Mouse (Mus musculus) cerebellum, adult 2 months (tissue): ENCODE results near the gene Cdkn1c. TPM values are rescaled to one million over a fixed set of nuclear protein-coding genes. Genes with fewer than 3 reads are reported as not detected.

Experiments
- DNase-seq, 2 experiments: peaks; one replicate each; pipeline ENCODE4 v3.0.0; 2021
- H3K27ac ChIP-seq: fragments of 200-500 bp; 2 replicates; pipeline ENCODE4 v1.5.1; 2012; ENCODE audit warnings: low read length, control low read depth, inconsistent platforms; ENCODE audit not compliant: insufficient read depth
- H3K27me3 ChIP-seq: fragments of 200-500 bp; 2 replicates; pipeline ENCODE4 v1.6.1; 2012; ENCODE audit warnings: inconsistent platforms, mild to moderate bottlenecking, low read length, moderate library complexity; ENCODE audit not compliant: control insufficient read depth, insufficient read depth
- H3K4me1 ChIP-seq: fragments of 200-500 bp; 2 replicates; pipeline ENCODE4 v1.6.1; 2011; ENCODE audit warnings: low read length; ENCODE audit not compliant: control insufficient read depth, insufficient read depth
- H3K4me3 ChIP-seq: fragments of 200-500 bp; replicated peaks from 2 replicates; pipeline ENCODE3; 2011; ENCODE audit warnings: mild to moderate bottlenecking, low read depth, low read length, control low read depth; ENCODE audit not compliant: insufficient read depth
- CTCF ChIP-seq: fragments of 200-500 bp; IDR thresholded peaks from 2 replicates; pipeline ENCODE4 v1.5.1; 2011; ENCODE audit warnings: low read depth, mild to moderate bottlenecking, control low read depth, low read length, moderate library complexity, borderline replicate concordance; ENCODE audit not compliant: insufficient read depth
- POLR2A ChIP-seq: fragments of 200-500 bp; IDR thresholded peaks from 2 replicates; pipeline ENCODE4 v1.6.1; 2011; ENCODE audit warnings: low read length, control low read depth, borderline replicate concordance; ENCODE audit not compliant: insufficient read depth
- WGBS: fragments of 180-500 bp; shearing (Covaris S2); methylation state at CpG from one replicate; pipeline ENCODE4 v1.1.7; 2018; 5-methylcytosine and 5-hydroxymethylcytosine counted together
- polyA plus RNA-seq: library from polyadenylated mRNA; depleted of rRNA; stranded (reverse); fragments of >200 nt; gene quantifications from 2 replicates; pipeline ENCODE4 v1.2.3, GENCODE M21; 2012; rRNA removed

Gene Cdkn1c
- polyA plus RNA-seq, 1 experiment, result 8.2 TPM

DNA sequence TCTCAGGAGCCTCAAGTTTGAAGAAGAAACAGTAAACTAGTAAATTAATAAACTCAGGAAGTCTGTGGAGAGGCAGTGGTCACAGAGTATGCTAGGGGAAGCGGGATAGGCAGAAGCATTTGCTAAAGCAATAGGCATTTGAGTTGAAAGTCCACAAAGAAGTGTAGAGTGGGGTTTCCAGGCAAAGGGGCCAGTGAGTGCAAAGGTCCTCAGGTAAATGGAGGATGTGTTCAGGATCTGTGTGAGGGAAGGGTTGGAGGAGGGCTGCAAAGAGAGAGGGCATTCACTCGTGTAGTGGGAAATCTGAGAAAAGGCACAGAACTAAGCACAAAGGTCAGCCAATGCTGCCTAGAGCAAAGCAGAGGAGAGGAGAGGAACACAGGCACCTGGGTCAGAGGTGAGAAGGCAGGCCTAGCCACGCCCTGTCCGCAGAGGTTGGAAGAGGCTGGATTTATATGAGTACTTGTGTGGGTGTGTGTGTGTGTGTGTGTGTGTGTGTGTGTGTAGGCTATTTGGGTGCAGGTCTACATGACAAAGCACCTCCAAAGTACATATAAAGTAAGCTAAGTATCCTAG is 41.2 kb downstream of the Cdkn1c start:
- Histone ChIP-seq H3K27ac (no peak overlapping the region), H3K27me3 (no peaks in the 10 kb centered on the region; the same call in 1 of the 2 replicates), H3K4me1 (no peaks in the 10 kb centered on the region; the same call in 1 of the 2 replicates), H3K4me3 (no peak overlapping the region)
- TF ChIP-seq CTCF, result no peak
- no peak for TF ChIP-seq POLR2A
- no peak for DNase-seq
- WGBS, result 97% methylated on average over 4 of the region's 4 CpGs

- no peak for TF ChIP-seq POLR2A
- no peak for TF ChIP-seq CTCF
- no peak overlapping the region for H3K4me3 ChIP-seq
- no peak overlapping the region for H3K27ac ChIP-seq
- 86% methylated on average over 5 of the region's 5 CpGs for WGBS
- no peaks in the 10 kb centered on the region for H3K4me1 ChIP-seq
- DNase-seq, result no peak
- H3K27me3 ChIP-seq, result no peaks in the 10 kb centered on the region; the same call in 1 of the 2 replicates
Observed at GRCm38 (mm10) chr7:143417875-143418274, 43.0 kb downstream of the Cdkn1c start.

DNA sequence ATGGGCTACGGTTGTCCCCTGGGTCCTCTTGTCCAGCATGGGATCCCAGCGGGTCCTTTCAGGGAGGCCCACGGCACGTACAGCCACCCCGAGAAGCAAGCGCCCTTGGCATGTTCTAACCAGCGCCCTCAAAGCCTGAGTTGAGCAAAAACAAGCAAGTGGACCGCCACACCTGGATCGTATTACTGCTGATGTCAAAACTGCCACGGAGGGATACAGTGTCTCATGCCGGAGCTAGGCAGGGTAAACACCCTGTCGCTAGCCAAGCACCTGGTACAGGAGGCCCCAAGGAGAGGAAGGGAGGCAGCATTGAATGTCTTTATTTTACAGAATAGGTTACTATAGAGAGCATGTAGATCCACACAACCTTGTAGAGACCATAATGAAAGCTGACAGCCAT is 44.4 kb downstream of the Cdkn1c start:
- no peak for DNase-seq
- Histone ChIP-seq H3K4me3 (no peak overlapping the region), H3K27ac (no peak overlapping the region), H3K27me3 (no peaks in the 10 kb centered on the region), H3K4me1 (no peaks in the 10 kb centered on the region)
- WGBS, result 92% methylated on average over 12 of the region's 12 CpGs
- no peak for TF ChIP-seq CTCF
- TF ChIP-seq POLR2A, result no peak

- 78% methylated on average over 4 of the region's 4 CpGs for WGBS
- no peak overlapping the region for H3K4me3 ChIP-seq
- H3K4me1 ChIP-seq, result no peaks in the 10 kb centered on the region
- no peak for TF ChIP-seq CTCF
- TF ChIP-seq POLR2A, result no peak
- no peak overlapping the region for H3K27ac ChIP-seq
- no peak for DNase-seq
- no peaks in the 10 kb centered on the region; the same call in 1 of the 2 replicates for H3K27me3 ChIP-seq
Observed at GRCm38 (mm10) chr7:143415070-143415469, 45.8 kb downstream of the Cdkn1c start.

- no peak for DNase-seq
- WGBS, result 88% methylated on average over 6 of the region's 6 CpGs
- no peak for TF ChIP-seq CTCF
- TF ChIP-seq POLR2A, result no peak
- no peak overlapping the region for H3K4me3 ChIP-seq
- H3K27me3 ChIP-seq, result peaks cover 1% of the 10 kb centered on the region; the same call in 1 of the 2 replicates
- H3K4me1 ChIP-seq, result no peaks in the 10 kb centered on the region
- no peak overlapping the region for H3K27ac ChIP-seq
Observed at GRCm38 (mm10) chr7:143412606-143413005, 48.2 kb downstream of the Cdkn1c start.

- H3K4me3 ChIP-seq, result no peak overlapping the region
- 30% methylated on average over 13 of the region's 13 CpGs for WGBS
- no peak for DNase-seq
- TF ChIP-seq CTCF (no peak), POLR2A (no peak)
- H3K27me3 ChIP-seq, result peaks cover 1% of the 10 kb centered on the region; the same call in 1 of the 2 replicates
- H3K27ac ChIP-seq, result no peak overlapping the region
- no peaks in the 10 kb centered on the region for H3K4me1 ChIP-seq
Observed at GRCm38 (mm10) chr7:143408615-143409021, 52.2 kb downstream of the Cdkn1c start.

Other genes with a start within 250 kb of the Cdkn1c start
- 0.87 and 0.90 TPM in 2 replicates for gene Slc22a18, start 12.7 kb upstream of the Cdkn1c start, polyA plus RNA-seq
- not detected in 2 replicates for gene Phlda2, start 42.1 kb upstream of the Cdkn1c start, polyA plus RNA-seq
- gene Nap1l4, start 88.1 kb upstream of the Cdkn1c start, polyA plus RNA-seq, result 164 and 185 TPM in 2 replicates
- gene Cars, start 139.0 kb upstream of the Cdkn1c start, polyA plus RNA-seq, result 46.2 and 50.1 TPM in 2 replicates
- gene Tnfrsf26, start 167.7 kb upstream of the Cdkn1c start, polyA plus RNA-seq, result 0.05 TPM in 2 replicates
- gene Tnfrsf22, start 188.6 kb upstream of the Cdkn1c start, polyA plus RNA-seq, result 3.6 and 3.8 TPM in 2 replicates
- gene Tnfrsf23, start 224.8 kb upstream of the Cdkn1c start, polyA plus RNA-seq, result 1.5 and 3.1 TPM in 2 replicates